Mouse (Mus musculus): ENCODE data around the gene Hdac7.
"Not testable (repeated sequence)": the region's sequence is repeated elsewhere in the genome, so short reads cannot be mapped to it uniquely, and the experiment has no call there.

Gene Hdac7

DNA sequence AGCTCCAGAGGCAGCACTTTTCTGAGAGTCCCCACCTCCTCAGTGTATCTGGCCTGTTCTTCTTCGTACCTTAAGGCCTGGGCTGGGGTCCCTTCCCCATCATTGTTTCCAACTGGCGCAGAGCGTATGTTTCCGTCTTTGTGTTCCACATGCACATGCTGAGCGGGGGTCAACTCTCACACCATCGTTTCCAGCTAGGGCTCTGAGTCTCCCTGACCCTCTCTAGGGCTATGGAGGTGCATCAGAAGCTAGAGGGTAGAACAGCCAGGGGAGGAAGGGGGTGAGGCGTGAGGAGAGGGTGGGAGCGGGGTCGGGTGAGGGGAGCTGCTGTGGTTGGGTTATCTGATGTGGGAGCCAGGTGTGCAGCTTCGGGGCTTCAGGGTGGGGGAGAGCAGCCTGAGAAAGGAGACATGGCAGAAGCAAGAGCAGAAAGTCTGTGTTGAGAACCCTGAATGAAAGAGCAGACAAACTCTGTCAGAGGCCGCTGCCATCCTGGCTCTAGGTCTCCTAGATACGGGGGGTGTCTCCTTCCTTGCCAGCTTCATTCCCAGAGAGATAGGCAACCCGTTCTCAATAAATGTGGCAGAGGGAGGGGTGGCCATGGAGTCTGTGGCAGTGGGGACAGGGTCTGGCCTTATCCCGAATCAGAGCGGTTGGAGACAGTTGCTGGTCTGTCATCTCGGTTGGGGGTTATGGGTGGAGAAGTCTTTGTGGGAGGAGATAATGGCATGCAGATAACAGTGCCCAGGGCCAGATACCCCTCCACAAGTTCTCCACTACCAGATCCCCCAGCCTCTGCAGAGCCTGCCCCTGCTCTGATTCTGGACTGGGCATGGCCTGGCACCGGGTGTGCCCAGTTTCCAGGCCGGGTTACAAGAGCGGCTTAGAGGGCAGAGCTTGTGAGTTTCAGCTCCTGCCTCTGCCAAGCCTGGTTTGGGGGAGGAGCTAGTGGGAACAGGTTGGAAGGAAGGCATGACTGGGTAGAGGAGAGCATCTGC lies at the start of gene Hdac7:
Gene Hdac7, minus strand, starts transcription at position 466 of the 998 bp plus-strand sequence.
- DNase-seq (ENCODE audit: low spot score), result no peak

DNA sequence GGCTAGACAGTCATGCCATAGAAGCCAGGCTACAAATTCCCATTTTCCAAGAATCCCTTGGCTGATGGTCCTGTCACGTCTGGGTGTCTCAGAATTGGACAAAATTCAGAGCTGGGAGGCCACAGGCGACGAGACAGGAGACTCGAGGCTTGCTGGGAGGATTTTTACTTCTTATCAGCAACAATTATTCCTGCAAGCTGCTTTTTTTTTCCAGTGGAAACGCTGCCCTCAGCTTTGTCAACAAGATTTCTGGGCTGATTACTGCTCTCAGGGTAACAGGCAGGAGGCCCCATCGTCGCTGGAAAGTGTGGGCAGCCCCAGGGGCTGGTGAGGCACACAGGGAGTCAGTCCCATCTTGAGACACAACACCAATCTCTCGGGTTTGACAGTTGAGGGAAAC lies 48.2 kb upstream of the Hdac7 start:
- DNase-seq (ENCODE audit: low spot score), result no peak

DNA sequence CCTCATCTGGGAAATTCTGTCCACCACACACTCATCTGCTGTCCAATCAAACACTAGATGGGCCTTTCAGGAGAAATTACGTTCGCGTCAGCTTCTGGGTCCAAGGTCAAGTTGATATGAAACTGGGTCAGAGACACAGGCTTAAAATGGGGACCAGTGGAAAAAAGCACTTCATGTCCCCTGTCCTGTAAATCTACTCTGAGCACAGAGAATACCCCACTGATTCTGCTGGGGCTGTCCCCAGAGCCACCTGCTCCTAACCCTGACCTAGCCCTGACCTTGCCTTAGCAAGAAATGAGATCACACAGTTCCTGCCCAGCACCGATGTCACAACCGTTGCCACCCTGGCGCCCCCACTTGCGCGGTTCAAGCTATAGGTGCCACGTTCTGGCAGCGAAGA lies 46.1 kb upstream of the Hdac7 start:
- DNase-seq (ENCODE audit: low spot score), result no peak

DNA sequence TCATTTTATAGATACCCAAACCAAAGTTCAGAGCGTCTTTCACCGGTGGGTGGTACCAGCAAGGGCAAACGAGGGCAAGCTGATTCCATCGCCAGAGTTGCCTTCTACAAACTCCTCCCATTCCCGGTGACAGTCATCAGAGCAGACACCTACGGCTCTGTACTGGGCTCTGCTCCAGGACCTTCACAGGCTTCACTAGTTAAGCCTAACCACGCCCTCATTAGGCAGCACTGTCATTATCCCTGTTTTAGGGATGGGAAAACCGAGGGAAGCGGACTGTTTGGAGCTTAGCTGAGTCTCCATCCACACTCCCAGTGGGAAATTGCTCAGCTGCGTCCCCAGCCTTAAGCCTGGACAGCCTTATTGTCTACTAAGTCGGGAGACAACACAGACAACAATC lies 45.7 kb upstream of the Hdac7 start:
- DNase-seq (ENCODE audit: low spot score), result no peak

DNA sequence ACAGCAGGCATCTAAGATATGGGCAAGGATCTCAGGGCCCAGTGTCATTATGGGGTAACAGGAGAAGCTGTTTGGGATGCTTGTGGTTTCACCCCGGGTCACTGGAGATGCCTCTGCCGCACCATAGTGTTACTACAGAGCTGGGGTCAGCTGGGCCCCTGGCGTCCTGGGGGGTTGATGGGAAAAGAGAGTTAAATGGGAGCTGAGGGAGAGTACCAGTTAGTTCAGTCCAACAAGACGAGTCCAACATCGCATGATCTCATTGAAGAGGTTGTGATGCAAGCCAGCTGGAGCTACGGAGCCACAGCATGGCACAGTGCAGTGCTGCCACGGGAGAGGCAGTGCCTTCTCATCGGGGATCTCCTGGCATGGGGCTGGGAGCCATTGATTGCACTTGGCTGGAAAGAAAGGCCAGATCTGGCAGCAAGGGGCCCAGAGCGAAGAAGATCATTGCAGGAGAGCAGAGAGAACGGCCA lies 43.3 kb upstream of the Hdac7 start:
- no peak for DNase-seq (ENCODE audit: low spot score)

DNA sequence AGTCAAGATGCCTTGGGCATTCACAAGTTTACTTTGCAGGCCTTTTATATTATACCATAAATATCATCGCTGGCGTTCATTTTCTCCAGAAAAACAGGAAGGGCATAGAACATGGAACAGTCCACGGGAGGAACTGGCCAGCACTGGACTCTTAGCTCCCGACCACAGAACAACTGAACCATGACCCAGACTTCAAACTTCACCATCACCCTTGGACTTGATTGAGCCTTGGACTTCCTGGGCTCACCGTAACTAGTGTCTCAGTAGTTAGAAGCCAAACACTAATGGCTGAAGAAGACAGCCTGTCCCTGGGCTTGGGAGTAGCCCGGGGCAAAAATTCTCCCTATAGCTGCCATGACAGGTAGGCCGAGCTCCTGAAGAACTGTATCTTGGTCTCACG lies 37.1 kb upstream of the Hdac7 start:
- DNase-seq (ENCODE audit: low spot score), result no peak

DNA sequence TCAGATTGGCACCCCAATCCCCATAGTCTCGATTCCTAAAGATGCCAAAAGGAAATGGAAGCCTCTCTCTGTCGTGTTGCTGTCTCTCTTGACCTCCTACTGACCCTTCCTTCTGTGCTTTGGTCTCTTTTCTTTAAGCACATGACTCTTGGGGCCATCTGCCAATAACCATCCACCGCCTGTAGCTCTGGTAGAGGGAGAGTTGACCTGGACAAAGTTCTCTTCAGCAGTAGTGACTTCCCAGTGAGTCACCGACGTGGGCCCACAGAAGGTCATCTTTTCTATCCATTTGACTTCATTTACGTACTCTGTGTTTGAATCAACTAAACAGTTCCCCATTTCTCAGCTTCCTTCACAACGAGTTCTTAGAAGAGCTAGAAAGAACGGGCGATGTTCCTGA lies 36.1 kb upstream of the Hdac7 start:
- no peak for DNase-seq (ENCODE audit: low spot score)

DNA sequence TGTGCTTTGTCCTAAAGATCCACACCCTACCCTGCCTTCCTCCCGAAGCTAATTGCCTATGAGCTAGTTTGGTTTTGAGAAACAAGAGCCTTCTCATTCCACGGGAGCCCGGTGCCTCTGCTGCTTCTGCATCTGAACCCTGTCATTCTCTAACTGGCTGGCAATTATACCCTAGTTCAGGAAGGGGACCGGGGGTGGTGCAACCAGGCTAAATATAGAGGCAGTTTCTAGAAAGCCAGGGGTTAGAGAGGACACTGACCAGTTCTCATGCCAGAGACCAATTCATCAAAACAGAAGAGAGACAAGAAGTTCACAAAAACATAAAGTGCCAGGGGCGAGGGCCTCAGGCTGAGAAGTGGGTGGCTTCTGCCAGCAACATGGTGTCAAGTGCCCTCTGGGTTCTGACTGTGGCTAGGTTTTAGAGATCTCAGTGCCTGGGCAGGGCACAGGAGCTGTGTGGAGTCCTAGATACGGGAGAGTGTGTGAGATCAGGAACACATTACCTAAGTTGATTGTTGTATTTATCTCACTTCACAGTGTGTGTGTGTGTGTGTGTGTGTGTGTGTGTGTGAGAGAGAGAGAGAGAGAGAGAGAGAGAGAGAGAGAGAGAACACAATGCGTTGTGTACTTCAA lies 34.5 kb upstream of the Hdac7 start:
- no peak for DNase-seq (ENCODE audit: low spot score)

DNA sequence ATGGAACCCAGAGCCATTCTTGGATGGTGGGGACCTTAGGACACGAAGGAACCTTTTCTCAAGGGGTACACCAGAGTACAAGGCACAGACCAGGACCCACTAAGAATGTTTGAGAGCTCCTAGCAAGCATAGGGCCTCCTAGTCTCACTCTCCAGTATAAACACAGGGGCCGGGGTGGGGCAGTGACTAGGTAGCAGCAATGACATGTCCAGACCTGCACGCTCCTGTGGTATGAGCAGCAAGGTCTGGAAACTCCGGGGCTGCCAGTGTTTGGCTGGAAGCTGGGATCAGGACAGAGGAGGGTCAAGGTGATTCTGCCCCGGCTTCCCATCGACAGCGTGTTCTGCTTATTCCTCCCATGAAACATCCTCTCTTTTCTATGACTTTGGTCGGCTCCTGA lies 31.5 kb upstream of the Hdac7 start:
- DNase-seq (ENCODE audit: low spot score), result no peak

DNA sequence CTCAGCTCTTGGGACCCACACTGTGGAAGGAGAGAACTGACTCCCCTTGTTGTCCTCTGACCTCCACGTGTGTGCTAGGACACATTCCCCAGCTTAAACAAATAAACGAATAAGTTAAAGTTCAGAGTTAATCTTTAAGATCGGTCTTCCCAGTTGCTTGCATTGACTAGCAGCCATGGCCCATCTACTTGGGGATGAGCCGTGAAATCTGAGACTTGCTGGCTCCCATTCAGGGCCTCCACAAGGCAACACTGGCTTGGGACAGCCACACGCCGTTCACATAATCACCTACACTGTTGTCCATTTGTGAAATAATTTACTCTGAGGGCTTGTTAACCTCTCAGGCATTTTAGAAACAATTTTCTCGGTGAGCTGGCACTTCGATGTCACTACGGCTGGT lies 29.4 kb upstream of the Hdac7 start:
- no peak for DNase-seq (ENCODE audit: low spot score)

DNA sequence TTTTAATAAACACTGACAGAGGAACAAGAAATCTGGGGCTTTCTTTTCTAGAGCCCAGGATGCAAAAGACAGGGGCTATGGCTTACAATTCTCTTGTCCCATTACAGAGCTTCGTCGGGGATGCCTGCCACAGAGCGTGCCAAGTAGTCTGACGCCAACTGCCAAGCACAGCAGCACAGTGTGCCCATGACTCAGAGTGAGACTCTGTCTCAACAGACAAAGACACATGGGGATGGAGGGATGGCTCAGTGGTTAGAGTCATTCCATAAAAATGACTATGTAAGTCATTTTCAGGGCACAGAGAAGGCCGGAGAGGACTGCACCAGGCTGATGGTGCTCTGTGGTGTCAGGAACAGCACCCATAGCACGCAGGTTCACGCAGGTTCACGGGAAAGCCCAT lies 27.9 kb upstream of the Hdac7 start:
- no peak for DNase-seq (ENCODE audit: low spot score)

DNA sequence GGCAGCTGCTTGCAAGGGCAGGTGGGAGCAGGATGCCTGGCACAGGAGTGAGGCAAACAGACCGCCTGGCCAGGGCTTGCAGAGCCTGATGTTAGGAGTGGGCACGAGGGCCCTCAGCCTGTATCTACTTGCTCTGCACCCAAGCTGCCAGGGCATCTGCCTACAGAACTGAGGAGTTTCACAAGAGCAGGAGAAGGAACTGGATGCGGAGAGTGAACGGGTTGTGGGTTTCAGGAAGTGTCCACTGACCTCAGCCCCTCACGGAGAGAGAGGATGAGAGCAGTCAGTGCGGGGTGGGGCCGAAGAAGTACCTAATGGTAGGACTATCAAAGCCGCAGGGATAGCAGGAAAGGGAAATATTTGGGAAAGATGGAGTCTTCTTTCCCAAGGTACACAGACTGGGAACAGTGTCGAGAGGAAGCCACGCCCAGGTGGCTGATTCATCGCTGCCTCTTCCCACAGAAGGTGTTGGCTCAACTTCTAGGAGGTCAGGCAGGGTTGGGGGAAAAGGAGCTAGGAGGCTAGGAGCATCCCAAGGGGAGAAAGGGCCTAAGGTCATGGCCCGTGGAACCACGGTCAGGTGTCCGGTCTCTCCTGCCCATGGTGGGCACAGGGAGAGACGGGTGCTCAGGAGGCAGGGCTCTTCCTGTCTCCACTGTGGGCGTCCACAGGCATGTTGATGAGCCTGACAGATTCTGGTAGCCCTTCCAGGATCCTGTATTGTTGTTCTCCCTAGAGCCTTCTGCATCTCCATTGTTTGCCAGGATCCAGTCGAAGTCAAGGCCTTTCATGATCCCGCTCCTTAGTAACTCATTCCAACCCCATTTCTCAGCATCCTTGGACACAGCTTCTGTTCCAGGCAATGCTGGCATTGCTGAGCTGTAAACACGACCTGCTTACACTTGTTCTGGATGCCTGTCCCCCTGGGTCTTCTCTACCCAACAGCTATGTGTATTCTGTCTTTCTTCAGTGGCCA lies 27.0 kb upstream of the Hdac7 start:
- DNase-seq (ENCODE audit: low spot score), result no peak

DNA sequence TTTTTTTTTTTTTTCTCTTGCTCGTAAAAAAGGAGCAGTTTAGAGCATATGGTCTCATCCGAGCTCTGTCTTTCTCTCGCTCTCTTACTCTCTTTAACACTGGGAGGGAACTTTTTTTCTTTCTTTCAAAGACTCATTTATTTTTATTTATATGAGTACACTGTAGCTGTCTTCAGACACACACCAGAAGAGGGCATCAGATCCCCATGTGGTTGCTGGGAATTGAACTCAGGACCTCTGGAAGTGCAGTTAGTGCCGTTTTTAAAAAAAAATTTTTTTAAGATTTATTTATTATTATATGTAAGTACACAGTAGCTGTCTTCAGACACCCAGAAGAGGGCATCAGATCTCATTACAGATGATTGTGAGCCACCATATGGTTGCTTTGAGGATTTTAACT lies 25.8 kb upstream of the Hdac7 start:
- not testable (repeated sequence) for DNase-seq (ENCODE audit: low spot score)

DNA sequence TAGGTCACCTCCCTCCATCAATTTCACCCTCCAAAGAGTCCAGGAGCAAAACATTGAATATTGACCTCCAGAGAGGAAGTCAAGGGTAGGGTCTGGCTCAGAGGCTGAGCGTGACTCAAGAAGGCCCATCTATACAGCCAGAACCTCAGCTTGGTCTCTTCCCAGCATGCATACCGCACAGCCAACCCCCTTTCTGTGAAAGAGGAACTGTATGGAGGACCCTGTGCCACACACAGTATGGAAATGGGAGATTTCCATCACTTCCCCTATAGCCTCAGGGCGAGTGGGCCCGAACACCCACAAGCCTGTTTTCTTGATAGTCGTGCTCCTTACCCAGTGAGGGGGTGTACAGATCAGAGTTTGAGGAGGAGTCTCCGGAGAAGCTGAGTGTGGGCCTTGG lies 24.7 kb upstream of the Hdac7 start:
- no peak for DNase-seq (ENCODE audit: low spot score)

DNA sequence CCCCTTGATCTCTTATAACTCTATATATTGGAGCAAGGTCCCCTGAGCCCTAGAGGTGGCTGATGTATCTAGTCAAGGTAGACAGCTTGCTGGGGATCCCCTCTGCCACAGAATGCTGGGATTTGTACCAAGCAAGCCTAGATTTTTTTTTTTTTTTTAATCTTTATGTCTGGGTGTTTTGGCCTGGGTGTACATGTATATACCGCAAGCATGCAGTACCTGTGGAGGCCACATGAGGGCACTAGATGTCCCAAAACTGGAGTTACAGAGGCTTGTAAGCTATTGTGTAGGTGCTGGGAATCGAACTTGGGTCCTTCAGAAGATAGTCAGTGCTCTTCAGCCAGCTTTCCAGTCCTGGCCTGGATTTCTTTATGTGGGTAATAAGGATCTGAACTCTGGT lies 21.7 kb upstream of the Hdac7 start:
- no peak for DNase-seq (ENCODE audit: low spot score)

DNA sequence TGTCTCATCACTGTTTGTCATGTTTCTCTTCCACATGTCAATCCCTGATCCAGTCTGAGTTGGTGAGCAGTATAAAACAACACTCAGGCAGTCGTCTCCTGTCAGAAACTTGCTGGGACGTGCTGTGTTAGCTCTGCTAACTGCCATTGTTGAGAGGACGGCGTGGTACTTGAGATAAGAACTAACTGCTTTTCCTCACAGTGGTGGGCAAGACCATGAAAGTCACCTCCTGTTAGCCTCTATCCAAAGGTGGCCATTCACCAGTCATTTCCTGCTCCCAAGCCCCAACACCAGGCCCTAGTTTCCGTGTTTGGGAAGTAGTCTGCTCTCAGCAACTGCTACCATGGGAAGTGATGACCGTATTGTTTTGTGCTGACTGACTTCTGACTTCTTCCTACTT lies 20.9 kb upstream of the Hdac7 start:
- no peak for DNase-seq (ENCODE audit: low spot score)

DNA sequence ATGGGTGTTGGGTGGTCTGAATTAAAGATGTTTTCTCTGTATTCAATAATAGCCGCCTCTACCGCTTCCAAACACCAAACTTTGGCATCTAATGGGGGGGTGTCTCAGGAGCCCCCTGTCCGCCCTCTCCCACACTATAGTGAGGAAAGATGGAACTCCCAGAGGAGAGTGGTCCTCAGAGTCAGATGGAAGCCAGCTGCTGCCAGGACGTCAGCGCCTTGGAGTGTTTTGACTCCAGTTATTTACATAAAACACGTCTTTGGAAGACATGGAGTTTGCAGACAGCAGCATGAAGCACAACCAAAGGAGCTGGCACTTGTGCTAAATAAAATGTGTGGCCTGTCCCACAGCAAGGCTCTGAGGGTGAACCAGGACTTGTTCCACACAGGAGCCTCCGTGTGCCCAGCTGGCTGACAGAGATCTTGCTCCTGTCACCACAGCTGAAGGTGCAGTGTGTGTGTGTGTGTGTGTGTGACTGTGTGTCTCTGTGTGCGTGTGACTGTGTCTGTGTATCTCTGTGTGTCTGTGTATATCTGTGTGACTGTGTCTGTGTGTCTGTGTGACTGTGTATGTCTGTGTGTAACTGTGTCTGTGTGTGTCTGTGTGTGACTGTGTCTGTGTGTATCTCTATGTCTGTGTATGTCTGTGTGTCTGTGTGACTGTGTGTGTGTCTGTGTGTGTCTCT lies 20.2 kb upstream of the Hdac7 start:
- DNase-seq (ENCODE audit: low spot score), result no peak

DNA sequence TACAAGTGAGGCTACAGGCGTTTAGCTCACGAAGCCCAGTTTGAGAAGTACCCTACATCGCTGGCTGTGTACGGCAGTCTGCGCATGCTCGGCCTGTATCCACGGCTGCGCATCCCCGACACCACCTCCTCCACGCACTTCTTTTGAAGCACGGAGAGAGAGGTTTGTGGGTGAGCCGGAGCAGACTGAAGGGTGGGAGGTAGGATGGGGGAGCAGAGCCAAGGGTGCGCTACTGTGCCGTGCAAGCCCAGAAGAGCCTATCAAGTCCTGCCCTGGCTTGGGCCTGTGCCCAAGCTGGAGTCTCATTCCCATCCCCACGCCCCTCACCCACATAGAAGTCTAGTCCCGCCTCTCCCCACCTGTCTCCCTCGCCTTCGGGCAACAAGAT lies 19.2 kb upstream of the Hdac7 start:
- no peak for DNase-seq (ENCODE audit: low spot score)

DNA sequence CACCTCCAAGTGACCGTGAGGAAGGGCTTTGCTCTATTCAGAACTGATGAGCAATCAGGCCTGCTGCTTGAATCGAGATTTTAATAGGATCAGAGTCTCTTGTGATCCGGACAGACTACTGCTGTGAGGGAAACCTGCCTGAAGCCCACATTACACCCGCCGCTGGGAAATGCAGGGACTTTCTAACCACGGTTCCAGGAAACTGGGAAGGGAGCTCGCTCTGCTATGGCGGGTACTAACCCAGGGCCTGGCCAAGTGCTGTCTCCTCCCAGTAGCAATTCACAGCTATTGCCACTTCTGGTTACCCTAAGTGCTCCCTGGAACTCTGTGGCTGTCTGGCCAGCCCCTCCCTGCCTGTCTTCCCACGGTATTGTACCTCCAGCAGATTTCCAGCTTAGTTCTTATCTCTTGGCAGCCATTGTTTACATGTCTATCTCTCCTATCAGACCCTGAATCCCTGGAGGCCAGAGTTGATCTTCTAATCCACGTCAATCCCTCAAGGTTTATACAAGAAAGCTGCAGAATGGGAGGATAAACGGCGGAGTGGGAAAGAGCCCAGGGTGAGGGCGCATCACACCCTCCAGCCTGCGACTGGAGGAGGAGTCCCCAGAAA lies 18.7 kb upstream of the Hdac7 start:
- DNase-seq (ENCODE audit: low spot score), result no peak

DNA sequence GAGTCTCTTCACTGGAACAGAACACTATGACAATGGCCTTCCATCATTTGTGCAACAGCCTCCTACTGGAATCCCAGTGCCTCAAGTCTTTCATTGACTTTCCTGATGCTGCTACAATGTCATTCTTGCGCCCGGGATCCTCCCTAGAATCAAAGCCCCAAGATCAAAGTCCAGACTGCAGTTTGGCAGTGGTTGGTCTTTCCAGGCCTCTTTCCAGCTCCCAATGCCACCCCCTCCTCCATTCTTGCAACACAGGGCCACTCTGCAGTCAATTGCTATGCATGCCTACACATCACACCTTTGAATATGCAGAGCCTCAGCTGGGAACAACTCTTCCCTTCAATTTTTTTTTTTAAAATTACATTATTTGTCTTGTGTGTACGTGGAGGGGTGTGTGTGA lies 16.1 kb upstream of the Hdac7 start:
- DNase-seq (ENCODE audit: low spot score), result no peak

DNA sequence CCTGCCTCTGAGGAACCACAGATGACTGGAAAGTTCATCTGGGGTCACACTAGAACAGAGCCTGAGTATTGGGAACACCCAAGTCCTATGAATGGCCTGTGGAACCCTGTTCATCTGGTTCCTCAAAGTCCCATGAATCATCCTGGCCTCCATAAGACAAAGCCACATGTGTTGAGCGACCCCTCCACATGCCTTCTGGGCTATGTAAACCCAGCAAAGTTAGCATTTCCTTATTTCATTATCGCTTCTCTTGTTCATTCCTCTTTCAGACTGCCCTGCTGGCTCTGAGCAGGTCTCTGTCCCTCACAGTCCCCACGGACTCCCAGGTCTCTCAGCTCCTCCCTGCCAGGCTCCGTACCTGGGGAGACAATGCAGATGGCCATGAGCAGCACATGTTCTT lies 14.1 kb upstream of the Hdac7 start:
- DNase-seq (ENCODE audit: low spot score), result no peak
